Mouse (Mus musculus) ES-CJ7 (cell line): ENCODE results near the gene Ets2.
A peak's percentile ranks its signal among the peaks of the same experiment; 100 is the strongest.

Source experiments
- DNase-seq: peaks from one replicate; pipeline ENCODE4 v3.0.0; 2011; ENCODE audit warnings: low read depth, low spot score

The Ets2 gene

DNA sequence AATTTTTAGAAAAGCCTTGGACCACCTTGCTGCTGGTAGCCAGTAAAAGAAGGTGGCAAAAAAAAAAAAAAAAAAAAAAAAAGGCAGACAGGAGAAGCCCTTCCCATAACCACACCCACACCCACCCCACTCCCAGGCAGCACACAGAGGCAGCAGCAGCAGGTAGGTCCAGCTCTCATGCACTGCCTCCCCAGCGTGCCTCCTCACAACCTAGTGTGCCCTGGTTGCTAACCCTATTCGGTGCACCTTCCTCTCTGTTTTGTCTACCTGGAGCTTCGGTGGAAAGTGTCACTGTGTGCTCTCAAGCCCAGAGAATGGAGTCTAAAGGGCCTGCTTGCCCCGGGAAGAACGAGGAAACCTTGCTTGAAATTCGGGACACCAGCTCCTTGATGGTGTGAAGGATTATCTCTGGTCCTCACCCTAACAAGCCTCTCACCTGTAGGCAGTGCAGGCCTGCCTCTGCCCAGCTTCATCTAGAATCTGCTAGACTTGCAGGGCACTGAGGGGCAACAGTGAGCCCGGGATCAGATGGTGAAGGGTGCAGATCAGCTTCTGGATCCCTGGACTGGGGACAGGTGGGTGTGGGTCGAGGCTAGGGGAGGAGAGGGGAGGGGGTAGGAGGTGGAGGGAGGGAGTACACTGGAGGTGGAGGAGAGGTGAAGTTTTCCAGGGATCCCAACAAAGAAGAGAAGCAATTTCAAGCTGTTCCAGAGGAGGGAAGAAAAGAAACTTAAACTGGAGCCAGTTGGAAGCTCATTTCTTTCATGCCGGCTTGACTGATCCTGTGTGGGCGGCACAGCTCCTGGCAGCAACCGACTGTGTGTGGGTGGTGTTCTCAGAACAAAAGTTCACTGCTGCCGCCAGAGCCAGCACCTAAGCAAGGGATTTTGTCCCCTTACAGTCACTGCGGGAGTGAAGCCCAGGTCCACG, 67.5 kb downstream of the Ets2 start:
- DNase-seq, result peak; percentile 59

DNA sequence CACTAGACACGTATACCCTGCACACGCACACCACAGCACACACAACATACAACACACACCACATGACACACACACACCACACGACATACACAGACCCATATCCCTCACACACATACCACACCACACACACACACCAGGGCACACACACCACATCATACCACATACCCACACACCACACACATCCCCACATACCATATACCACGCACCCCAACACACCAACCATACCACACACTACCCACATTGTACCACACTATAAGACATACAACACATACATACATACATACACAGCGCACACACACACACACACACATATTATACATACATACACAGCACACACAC, 68.1 kb downstream of the Ets2 start:
- no peak for DNase-seq

DNA sequence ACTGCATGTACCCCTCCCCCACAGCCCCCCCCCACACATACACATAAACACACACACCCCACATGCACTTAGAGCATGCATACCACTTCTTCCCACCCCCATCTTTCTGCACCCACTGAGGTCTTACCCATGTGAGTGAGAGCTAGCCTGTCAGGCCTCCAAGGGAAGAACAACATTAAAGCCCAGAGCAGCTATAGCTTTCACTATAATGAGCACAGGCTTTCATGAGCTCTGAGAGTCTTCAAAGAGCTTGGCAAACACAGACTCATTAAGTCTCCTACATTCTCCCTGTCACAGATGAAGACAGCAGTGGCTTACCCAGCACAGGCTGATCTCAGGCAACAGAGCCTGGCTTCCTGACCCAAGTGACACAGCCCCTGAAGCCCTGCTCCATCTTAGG, 68.5 kb downstream of the Ets2 start:
- DNase-seq, result no peak
